Mouse (Mus musculus): ENCODE results near the gene Esrrg.

DNA sequence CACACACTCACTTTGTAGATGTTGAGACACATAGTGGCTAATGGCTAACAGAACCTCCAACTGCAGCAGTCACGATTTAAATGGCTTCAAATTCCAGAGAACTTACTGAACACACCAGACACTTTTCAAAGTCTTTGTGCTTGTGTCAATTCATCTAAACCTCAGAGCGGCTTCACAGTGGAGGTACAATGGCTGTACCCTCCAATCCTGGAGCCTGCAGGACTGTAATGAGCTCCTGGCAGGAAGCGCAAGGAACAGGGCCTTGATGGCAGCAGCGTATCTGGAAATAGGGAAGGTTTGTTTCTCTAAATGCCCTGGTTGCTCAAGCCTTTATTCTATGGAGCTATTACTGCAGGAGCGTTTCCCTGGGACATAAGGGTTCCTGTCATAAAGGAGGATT, 63.9 kb downstream of the Esrrg start:
- TF ChIP-seq CTCF (IDR thresholded peaks at IDR 0.05; ENCODE audit: low read depth, low read length) (no peak), GATA1 (IDR thresholded peaks at IDR 0.05; ENCODE audit: borderline replicate concordance, low read length) (no peak)
